Mouse (Mus musculus) E14TG2a.4 (cell line): Measurements from ENCODE around the gene Syngr3.
"Not testable (repeated sequence)": the region's sequence is repeated elsewhere in the genome, so short reads cannot be mapped to it uniquely, and the experiment has no call there.

Source experiments
- CTCF ChIP-seq: conservative IDR thresholded peaks from 2 replicates; pipeline ENCODE4 v1.5.1; 2014; ENCODE audit warnings: low read length
- NANOG ChIP-seq: IDR thresholded peaks from 2 replicates; pipeline ENCODE4 v1.6.1; 2014; ENCODE audit warnings: borderline replicate concordance, low read length, mixed read lengths
- POU5F1 ChIP-seq: IDR thresholded peaks from 2 replicates; pipeline ENCODE4 v1.6.1; 2014; ENCODE audit warnings: low read length, borderline replicate concordance

DNA sequence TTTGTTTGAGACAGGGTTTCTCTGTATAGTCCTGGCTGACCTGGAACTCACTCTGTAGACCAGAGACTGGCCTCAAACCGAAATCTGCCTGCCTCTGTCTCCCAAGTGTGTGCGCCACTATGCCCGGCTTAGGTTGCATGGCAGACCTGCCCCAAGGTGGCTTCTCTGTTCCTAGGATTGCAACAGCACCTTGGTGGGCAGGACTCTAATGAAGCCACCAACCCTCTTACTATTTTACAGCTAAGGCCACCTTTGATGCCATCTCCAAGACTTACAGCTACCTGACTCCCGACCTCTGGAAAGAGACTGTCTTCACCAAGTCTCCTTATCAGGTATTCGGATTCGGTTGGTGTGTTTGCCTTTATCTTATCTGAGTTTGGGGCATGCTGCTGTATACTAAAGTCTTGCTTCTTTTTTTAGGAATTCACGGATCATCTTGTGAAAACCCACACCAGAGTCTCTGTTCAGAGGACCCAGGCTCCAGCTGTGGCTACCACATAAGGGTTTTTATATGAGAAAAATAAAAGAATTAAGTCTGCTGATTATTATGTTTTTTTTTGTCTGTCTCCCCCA, 31.7 kb upstream of the Syngr3 start:
- not testable (repeated sequence) for TF ChIP-seq CTCF, POU5F1, NANOG
